Mouse (Mus musculus) limb, embryonic 14.5 days (tissue): ENCODE results near the gene Shisa5. TPM values are rescaled to one million over a fixed set of nuclear protein-coding genes. Genes with fewer than 3 reads are reported as not detected.

Experiments
- ATAC-seq: fragments of 200-750 bp; cut with Nextera tagmentation; 2 replicates; pipeline ENCODE4 v1.8.0; 2017; ENCODE audit warnings: low read depth, moderate number of reproducible peaks, moderate TSS enrichment; ENCODE audit not compliant: low FRiP score
- DNase-seq: peaks from one replicate; pipeline ENCODE4 v3.0.0-alpha.2; 2015; ENCODE audit warnings: low spot score
- H3K27ac ChIP-seq: fragments of 300-500 bp; sonication (generic); replicated peaks from 2 replicates; pipeline ENCODE4 v1.5.1; 2014; ENCODE audit warnings: low read depth, mild to moderate bottlenecking, low read length, moderate library complexity, mixed read lengths
- H3K27me3 ChIP-seq: fragments of 300-500 bp; sonication (generic); 2 replicates; pipeline ENCODE4 v1.6.1; 2014; ENCODE audit warnings: low read length, mixed read lengths; ENCODE audit not compliant: control insufficient read depth, insufficient read depth
- H3K36me3 ChIP-seq: fragments of 300-500 bp; sonication (generic); 2 replicates; pipeline ENCODE4 v1.6.1; 2014; ENCODE audit warnings: mild to moderate bottlenecking, low read length, moderate library complexity, mixed read lengths; ENCODE audit not compliant: control insufficient read depth, insufficient read depth
- H3K4me1 ChIP-seq: fragments of 300-500 bp; sonication (generic); 2 replicates; pipeline ENCODE4 v1.6.1; 2014; ENCODE audit warnings: antibody characterized with exemption, low read length, mixed read lengths; ENCODE audit not compliant: control insufficient read depth, insufficient read depth
- H3K4me2 ChIP-seq: fragments of 300-500 bp; sonication (generic); replicated peaks from 2 replicates; pipeline ENCODE4 v1.6.1; 2014; ENCODE audit warnings: low read depth, mild to moderate bottlenecking, low read length, moderate library complexity; ENCODE audit not compliant: severe bottlenecking
- H3K4me3 ChIP-seq: fragments of 300-500 bp; sonication (generic); replicated peaks from 2 replicates; pipeline ENCODE4 v1.5.1; 2014; ENCODE audit warnings: low read length
- H3K9ac ChIP-seq: fragments of 300-500 bp; sonication (generic); 2 replicates; pipeline ENCODE4 v1.6.1; 2014; ENCODE audit warnings: mild to moderate bottlenecking, low read depth, low read length, moderate library complexity; ENCODE audit not compliant: severe bottlenecking
- H3K9me3 ChIP-seq: fragments of 300-500 bp; sonication (generic); 2 replicates; pipeline ENCODE4 v1.6.1; 2016; ENCODE audit warnings: low read length; ENCODE audit not compliant: control insufficient read depth
- POLR2A ChIP-seq: fragments of 200-500 bp; IDR thresholded peaks from 2 replicates; pipeline ENCODE4 v1.8.0; 2012; ENCODE audit warnings: inconsistent platforms, mild to moderate bottlenecking, moderate library complexity, borderline replicate concordance; ENCODE audit not compliant: insufficient read depth, insufficient read length; ENCODE audit errors: extremely low read depth
- WGBS: fragments of 180-500 bp; shearing (Covaris S2); extraction: QIAGEN DNeasy Blood & Tissue Kit; methylation state at CpG from one replicate; pipeline ENCODE4 v1.1.7; 2014; 5-methylcytosine and 5-hydroxymethylcytosine counted together
- polyA plus RNA-seq, 2 experiments: library from polyadenylated mRNA; depleted of rRNA in 1 of 2; stranded (reverse) in 1 of 2; unstranded in 1 of 2; fragments of >200 nt; fragmentation: Nextera tagmentation in 1 of 2; extraction: Ambion mirVana in 1 of 2; gene quantifications; 2 replicates each; pipeline versions ENCODE4 v1.2.1 to v1.2.3; 2012 to 2014

Shisa5 gene
- polyA plus RNA-seq, 2 experiments, result 82.4 to 150 TPM

DNA sequence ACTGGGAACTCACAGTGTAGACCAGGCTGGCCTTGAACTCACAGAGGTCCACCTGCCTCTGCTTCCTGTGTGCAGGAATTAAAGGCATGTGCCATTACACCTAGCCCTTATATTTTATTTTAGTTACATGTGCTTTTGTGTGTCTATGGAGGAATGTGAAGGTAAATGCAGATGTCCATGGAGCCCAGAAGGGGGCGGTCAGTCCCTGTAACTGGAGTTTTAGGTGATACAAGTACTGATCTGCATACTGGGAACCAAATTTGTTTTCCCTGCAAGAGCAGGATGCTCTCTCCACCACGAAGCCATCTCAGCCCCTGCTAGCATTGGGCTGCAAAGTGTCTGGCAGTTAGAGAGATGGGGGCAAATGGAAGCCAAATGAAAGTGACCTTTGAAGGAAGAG is 46.6 kb downstream of the Shisa5 start:
- Histone ChIP-seq H3K36me3 (peaks cover 7% of the 10 kb centered on the region), H3K27me3 (no peaks in the 10 kb centered on the region), H3K9ac (no peak overlapping the region), H3K9me3 (no peaks in the 10 kb centered on the region), H3K4me1 (peaks cover 5% of the 10 kb centered on the region; the same call in 1 of the 2 replicates), H3K4me2 (no peak overlapping the region), H3K27ac (no peak overlapping the region), H3K4me3 (no peak overlapping the region)
- TF ChIP-seq POLR2A, result no peak
- DNase-seq (no peak), ATAC-seq (no peak)
- 14% methylated on average over 2 of the region's 2 CpGs for WGBS

DNA sequence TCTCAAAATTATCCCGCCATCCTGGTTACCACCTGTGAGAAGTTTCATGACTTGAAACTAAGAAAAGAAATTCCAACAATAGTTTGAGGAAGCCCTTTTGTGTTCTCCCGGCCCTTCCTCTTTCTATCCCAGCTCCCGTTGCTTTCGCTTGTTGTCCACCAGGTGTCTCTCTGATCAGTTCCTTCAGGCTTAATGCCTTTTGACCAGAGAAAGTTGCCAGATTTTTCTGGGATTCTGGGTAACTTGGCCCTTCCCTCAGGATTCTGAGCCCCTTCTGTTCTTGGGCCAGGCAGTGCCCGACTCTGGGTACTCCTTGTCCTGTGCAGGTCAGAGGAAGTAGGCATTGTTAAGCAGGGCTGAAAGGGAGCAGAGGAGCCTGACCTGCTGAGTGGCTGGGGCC is 49.6 kb downstream of the Shisa5 start:
- no peaks in the 10 kb centered on the region for H3K27me3 ChIP-seq
- H3K36me3 ChIP-seq, result peaks cover 16% of the 10 kb centered on the region
- no peak overlapping the region for H3K9ac ChIP-seq
- no peak overlapping the region for H3K4me3 ChIP-seq
- no peaks in the 10 kb centered on the region for H3K9me3 ChIP-seq
- DNase-seq, result peak; percentile 62
- H3K4me1 ChIP-seq, result peaks cover 2% of the 10 kb centered on the region; the same call in 1 of the 2 replicates
- no peak overlapping the region for H3K27ac ChIP-seq
- no peak for ATAC-seq
- 20% methylated on average over 5 of the region's 5 CpGs for WGBS
- H3K4me2 ChIP-seq, result no peak overlapping the region
- TF ChIP-seq POLR2A, result no peak

DNA sequence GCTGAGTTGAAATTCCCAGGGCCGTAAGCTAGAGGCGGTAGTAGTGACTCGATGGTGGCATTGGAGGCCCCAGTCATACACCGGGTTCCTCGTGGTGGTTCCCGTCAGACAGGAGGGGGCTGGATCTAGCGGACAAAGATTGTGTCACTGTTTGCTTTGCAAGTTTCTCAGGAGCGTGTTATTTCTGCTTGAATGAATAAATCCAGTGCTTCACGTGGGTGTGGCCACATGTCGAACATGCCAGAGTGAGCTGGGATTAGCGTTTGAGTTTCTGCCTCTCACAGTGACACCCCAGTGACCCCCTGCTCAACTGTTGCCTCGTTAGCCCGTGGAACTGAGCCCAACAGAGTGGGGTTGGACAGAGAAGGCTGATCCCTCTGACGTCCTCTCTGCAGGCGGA is 52.1 kb downstream of the Shisa5 start:
- no peak overlapping the region for H3K9ac ChIP-seq
- DNase-seq (no peak), ATAC-seq (no peak)
- H3K4me2 ChIP-seq, result no peak overlapping the region
- 72% methylated on average over 15 of the region's 15 CpGs for WGBS
- H3K4me1 ChIP-seq, result peaks cover 10% of the 10 kb centered on the region
- H3K36me3 ChIP-seq, result peaks cover 16% of the 10 kb centered on the region
- no peak for TF ChIP-seq POLR2A
- no peaks in the 10 kb centered on the region for H3K27me3 ChIP-seq
- H3K4me3 ChIP-seq, result no peak overlapping the region
- no peak overlapping the region for H3K27ac ChIP-seq
- no peaks in the 10 kb centered on the region for H3K9me3 ChIP-seq

DNA sequence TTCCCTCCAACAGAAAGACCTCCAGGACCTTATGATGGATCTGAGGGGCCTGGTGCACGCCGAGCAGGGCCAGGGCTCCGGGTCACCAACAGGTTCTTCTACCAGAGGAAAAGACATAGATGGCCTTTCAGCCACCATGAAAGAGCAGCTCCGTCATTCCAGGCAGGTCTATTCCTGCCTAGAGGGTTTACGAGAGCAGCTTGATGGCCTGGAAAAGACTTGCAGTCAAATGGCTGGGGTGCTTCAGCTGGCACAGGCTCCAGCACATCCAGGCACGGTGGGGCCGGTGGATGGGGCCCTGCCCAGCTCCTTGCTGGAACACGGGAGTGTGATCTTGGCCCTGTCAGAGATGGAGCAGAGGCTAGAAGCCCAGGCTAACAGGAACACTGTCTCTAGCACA is 53.4 kb downstream of the Shisa5 start:
- DNase-seq (no peak), ATAC-seq (no peak)
- 74% methylated on average over 8 of the region's 8 CpGs for WGBS
- no peak overlapping the region for H3K9ac ChIP-seq
- TF ChIP-seq POLR2A, result no peak
- H3K4me3 ChIP-seq, result no peak overlapping the region
- no peak overlapping the region for H3K27ac ChIP-seq
- no peak overlapping the region for H3K4me2 ChIP-seq
- H3K36me3 ChIP-seq, result peaks cover 16% of the 10 kb centered on the region
- H3K27me3 ChIP-seq, result no peaks in the 10 kb centered on the region
- H3K9me3 ChIP-seq, result no peaks in the 10 kb centered on the region
- peaks cover 17% of the 10 kb centered on the region for H3K4me1 ChIP-seq

DNA sequence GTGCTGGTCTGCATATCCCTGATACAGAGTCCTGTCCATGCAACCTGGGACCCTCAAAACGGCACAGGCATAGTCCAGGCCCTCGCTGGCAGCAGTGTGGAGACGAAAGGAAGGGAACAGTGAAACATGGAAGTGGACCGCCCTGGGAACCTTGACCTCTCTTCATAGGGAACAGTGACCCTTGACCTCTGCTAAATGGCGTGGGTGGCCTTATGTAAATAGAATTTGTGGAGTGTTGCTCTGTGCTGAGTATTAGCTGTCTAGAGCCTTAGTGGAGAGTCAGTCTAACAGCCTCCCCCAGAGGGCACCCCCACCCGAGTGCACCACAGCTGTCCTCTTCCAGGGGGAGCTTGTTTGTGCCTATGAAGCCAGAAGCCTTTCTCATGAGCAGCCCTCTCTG is 54.4 kb downstream of the Shisa5 start:
- no peak for ATAC-seq
- 67% methylated on average over 6 of the region's 6 CpGs for WGBS
- no peak overlapping the region for H3K27ac ChIP-seq
- H3K4me3 ChIP-seq, result no peak overlapping the region
- no peak for DNase-seq
- no peak for TF ChIP-seq POLR2A
- H3K27me3 ChIP-seq, result no peaks in the 10 kb centered on the region
- H3K36me3 ChIP-seq, result peaks cover 16% of the 10 kb centered on the region
- no peak overlapping the region for H3K9ac ChIP-seq
- no peak overlapping the region for H3K4me2 ChIP-seq
- peaks cover 26% of the 10 kb centered on the region for H3K4me1 ChIP-seq
- no peaks in the 10 kb centered on the region for H3K9me3 ChIP-seq
